Mouse (Mus musculus) neural tube, embryonic 12.5 days (tissue): Measurements from ENCODE around the gene Aldh3a2. TPM values are rescaled to one million over a fixed set of nuclear protein-coding genes. Genes with fewer than 3 reads are reported as not detected.

ENCODE experiments used
- ATAC-seq: fragments of 200-750 bp; cut with Nextera tagmentation; 2 replicates; pipeline ENCODE4 v1.8.0; 2017; ENCODE audit warnings: low read depth, mild to moderate bottlenecking, moderate TSS enrichment, moderate library complexity; ENCODE audit not compliant: low FRiP score
- H3K27ac ChIP-seq: fragments of 300-500 bp; sonication (generic); 2 replicates; pipeline ENCODE4 v1.5.1; 2016
- H3K27me3 ChIP-seq: fragments of 300-500 bp; sonication (generic); replicated peaks from 2 replicates; pipeline ENCODE4 v1.6.1; 2016; ENCODE audit warnings: mild to moderate bottlenecking
- H3K36me3 ChIP-seq: fragments of 300-500 bp; sonication (generic); 2 replicates; pipeline ENCODE4 v1.6.1; 2016; ENCODE audit warnings: mild to moderate bottlenecking
- H3K4me1 ChIP-seq: fragments of 300-500 bp; sonication (generic); 2 replicates; pipeline ENCODE4 v1.6.1; 2016
- H3K4me2 ChIP-seq: fragments of 300-500 bp; sonication (generic); replicated peaks from 2 replicates; pipeline ENCODE4 v1.6.1; 2016; ENCODE audit warnings: mild to moderate bottlenecking
- H3K4me3 ChIP-seq: fragments of 300-500 bp; sonication (generic); 2 replicates; pipeline ENCODE4 v1.5.1; 2016
- H3K9ac ChIP-seq: fragments of 300-500 bp; sonication (generic); 2 replicates; pipeline ENCODE4 v1.6.1; 2016; ENCODE audit warnings: mild to moderate bottlenecking
- H3K9me3 ChIP-seq: fragments of 300-500 bp; sonication (generic); 2 replicates; pipeline ENCODE4 v1.6.1; 2016; ENCODE audit warnings: mild to moderate bottlenecking
- WGBS: fragments of 180-500 bp; shearing (Covaris S2); methylation state at CpG from one replicate; pipeline ENCODE4 v1.1.7; 2016; 5-methylcytosine and 5-hydroxymethylcytosine counted together
- polyA plus RNA-seq: library from polyadenylated mRNA; unstranded; fragments of >200 nt; fragmentation: Nextera tagmentation; extraction: Ambion mirVana; gene quantifications from 2 replicates; pipeline ENCODE4 v1.2.1, GENCODE M21; 2016

Aldh3a2 gene
- polyA plus RNA-seq, 1 experiment from 2014 or later, result 23.0 TPM

GRCm38 (mm10) chr11:61295556-61295955 is 28.3 kb upstream of the Aldh3a2 start:
- Histone ChIP-seq H3K27me3 (no peaks in the 10 kb centered on the region), H3K9me3 (no peaks in the 10 kb centered on the region), H3K27ac (no peak overlapping the region), H3K4me3 (no peak overlapping the region), H3K36me3 (no peaks in the 10 kb centered on the region), H3K4me2 (no peak overlapping the region), H3K9ac (no peak overlapping the region), H3K4me1 (peaks cover 3% of the 10 kb centered on the region)
- WGBS, result 91% methylated on average over 2 of the region's 2 CpGs
- ATAC-seq, result no peak

GRCm38 (mm10) chr11:61294431-61294830 is 27.2 kb upstream of the Aldh3a2 start:
- Histone ChIP-seq H3K9ac (no peak overlapping the region), H3K27me3 (no peaks in the 10 kb centered on the region), H3K27ac (no peak overlapping the region), H3K4me2 (no peak overlapping the region), H3K9me3 (no peaks in the 10 kb centered on the region), H3K4me1 (no peaks in the 10 kb centered on the region), H3K36me3 (no peaks in the 10 kb centered on the region), H3K4me3 (no peak overlapping the region)
- no peak for ATAC-seq
- 93% methylated on average over 3 of the region's 3 CpGs for WGBS

GRCm38 (mm10) chr11:61293251-61293650 is 26.0 kb upstream of the Aldh3a2 start:
- no peaks in the 10 kb centered on the region for H3K36me3 ChIP-seq
- H3K27ac ChIP-seq, result no peak overlapping the region
- H3K9me3 ChIP-seq, result no peaks in the 10 kb centered on the region
- H3K27me3 ChIP-seq, result no peaks in the 10 kb centered on the region
- no peak overlapping the region for H3K4me3 ChIP-seq
- no peak for ATAC-seq
- no peak overlapping the region for H3K9ac ChIP-seq
- no peaks in the 10 kb centered on the region for H3K4me1 ChIP-seq
- 13% methylated on average over 2 of the region's 2 CpGs for WGBS
- H3K4me2 ChIP-seq, result no peak overlapping the region

GRCm38 (mm10) chr11:61284323-61284722 is 17.1 kb upstream of the Aldh3a2 start:
- no peaks in the 10 kb centered on the region for H3K36me3 ChIP-seq
- H3K4me2 ChIP-seq, result no peak overlapping the region
- no peak overlapping the region for H3K4me3 ChIP-seq
- H3K9me3 ChIP-seq, result no peaks in the 10 kb centered on the region
- ATAC-seq, result no peak
- no peaks in the 10 kb centered on the region for H3K4me1 ChIP-seq
- WGBS, result 83% methylated on average over 6 of the region's 6 CpGs
- no peak overlapping the region for H3K27ac ChIP-seq
- no peak overlapping the region for H3K9ac ChIP-seq
- H3K27me3 ChIP-seq, result no peaks in the 10 kb centered on the region

- no peak overlapping the region for H3K4me2 ChIP-seq
- H3K4me3 ChIP-seq, result no peak overlapping the region
- WGBS, result 90% methylated on average over 10 of the region's 10 CpGs
- H3K4me1 ChIP-seq, result no peaks in the 10 kb centered on the region
- ATAC-seq, result no peak
- H3K9ac ChIP-seq, result no peak overlapping the region
- H3K9me3 ChIP-seq, result no peaks in the 10 kb centered on the region
- no peaks in the 10 kb centered on the region for H3K27me3 ChIP-seq
- no peaks in the 10 kb centered on the region for H3K36me3 ChIP-seq
- H3K27ac ChIP-seq, result no peak overlapping the region
Measured at GRCm38 (mm10) chr11:61283414-61284049, 16.3 kb upstream of the Aldh3a2 start.

- H3K27ac ChIP-seq, result no peak overlapping the region
- no peak for ATAC-seq
- 90% methylated on average over 8 of the region's 8 CpGs for WGBS
- no peak overlapping the region for H3K4me3 ChIP-seq
- H3K9ac ChIP-seq, result no peak overlapping the region
- H3K27me3 ChIP-seq, result no peaks in the 10 kb centered on the region
- no peaks in the 10 kb centered on the region for H3K36me3 ChIP-seq
- H3K9me3 ChIP-seq, result no peaks in the 10 kb centered on the region
- H3K4me1 ChIP-seq, result no peaks in the 10 kb centered on the region
- H3K4me2 ChIP-seq, result no peak overlapping the region
Measured at GRCm38 (mm10) chr11:61278445-61279077, 11.3 kb upstream of the Aldh3a2 start.

- Histone ChIP-seq H3K4me2 (no peak overlapping the region), H3K4me1 (no peaks in the 10 kb centered on the region), H3K36me3 (no peaks in the 10 kb centered on the region), H3K4me3 (no peak overlapping the region), H3K9ac (no peak overlapping the region), H3K27ac (no peak overlapping the region), H3K27me3 (no peaks in the 10 kb centered on the region), H3K9me3 (no peaks in the 10 kb centered on the region)
- ATAC-seq, result no peak
- 62% methylated on average over 2 of the region's 2 CpGs for WGBS
Measured at GRCm38 (mm10) chr11:61277937-61278336, 10.7 kb upstream of the Aldh3a2 start.

- Histone ChIP-seq H3K27me3 (no peaks in the 10 kb centered on the region), H3K9ac (no peak overlapping the region), H3K4me3 (no peak overlapping the region), H3K27ac (no peak overlapping the region), H3K9me3 (no peaks in the 10 kb centered on the region), H3K4me1 (no peaks in the 10 kb centered on the region), H3K36me3 (no peaks in the 10 kb centered on the region), H3K4me2 (no peak overlapping the region)
- 77% methylated on average over 3 of the region's 3 CpGs for WGBS
- ATAC-seq, result no peak
Measured at GRCm38 (mm10) chr11:61276482-61276881, 9.2 kb upstream of the Aldh3a2 start.

- Histone ChIP-seq H3K36me3 (no peaks in the 10 kb centered on the region), H3K4me2 (no peak overlapping the region), H3K27ac (no peak overlapping the region), H3K9me3 (no peaks in the 10 kb centered on the region), H3K27me3 (no peaks in the 10 kb centered on the region), H3K4me1 (no peaks in the 10 kb centered on the region), H3K4me3 (no peak overlapping the region), H3K9ac (no peak overlapping the region)
- 86% methylated on average over 8 of the region's 8 CpGs for WGBS
- ATAC-seq, result no peak
Measured at GRCm38 (mm10) chr11:61275106-61275505, 7.8 kb upstream of the Aldh3a2 start.

- Histone ChIP-seq H3K36me3 (no peaks in the 10 kb centered on the region), H3K27ac (no peak overlapping the region), H3K9ac (no peak overlapping the region), H3K27me3 (no peaks in the 10 kb centered on the region), H3K9me3 (no peaks in the 10 kb centered on the region), H3K4me3 (no peak overlapping the region), H3K4me2 (no peak overlapping the region), H3K4me1 (no peaks in the 10 kb centered on the region)
- ATAC-seq, result no peak
- 93% methylated on average over 1 of the region's 1 CpGs for WGBS
Measured at GRCm38 (mm10) chr11:61274421-61274820, 7.2 kb upstream of the Aldh3a2 start.

- Histone ChIP-seq H3K27ac (no peak overlapping the region), H3K9ac (no peak overlapping the region), H3K4me2 (no peak overlapping the region), H3K4me1 (no peaks in the 10 kb centered on the region), H3K9me3 (no peaks in the 10 kb centered on the region), H3K27me3 (no peaks in the 10 kb centered on the region), H3K36me3 (no peaks in the 10 kb centered on the region), H3K4me3 (no peak overlapping the region)
- WGBS, result 92% methylated on average over 2 of the region's 2 CpGs
- no peak for ATAC-seq
Measured at GRCm38 (mm10) chr11:61273928-61274327, 6.7 kb upstream of the Aldh3a2 start.

GRCm38 (mm10) chr11:61271612-61272011 is 4.3 kb upstream of the Aldh3a2 start:
- Histone ChIP-seq H3K27me3 (no peaks in the 10 kb centered on the region), H3K9ac (no peak overlapping the region), H3K4me2 (no peak overlapping the region), H3K4me3 (no peak overlapping the region), H3K27ac (no peak overlapping the region), H3K36me3 (no peaks in the 10 kb centered on the region), H3K9me3 (no peaks in the 10 kb centered on the region), H3K4me1 (no peaks in the 10 kb centered on the region)
- no peak for ATAC-seq

- H3K27ac ChIP-seq, result no peak overlapping the region
- WGBS, result 86% methylated on average over 5 of the region's 5 CpGs
Measured at GRCm38 (mm10) chr11:61270406-61270805, 3.1 kb upstream of the Aldh3a2 start.

More at GRCm38 (mm10) chr11:61270406-61270805, 3.1 kb upstream of the Aldh3a2 start:
- no peaks in the 10 kb centered on the region for H3K36me3 ChIP-seq
- H3K4me2 ChIP-seq, result no peak overlapping the region
- no peak overlapping the region for H3K9ac ChIP-seq
- peaks cover 5% of the 10 kb centered on the region; the same call in 1 of the 2 replicates for H3K4me1 ChIP-seq
- no peak overlapping the region for H3K4me3 ChIP-seq
- no peaks in the 10 kb centered on the region for H3K27me3 ChIP-seq
- H3K9me3 ChIP-seq, result no peaks in the 10 kb centered on the region
- ATAC-seq, result no peak
